Mouse (Mus musculus): ENCODE data around the gene Tubgcp3. TPM values are rescaled to one million over a fixed set of nuclear protein-coding genes. Genes with fewer than 3 reads are reported as not detected.
"Not testable (repeated sequence)": the region's sequence is repeated elsewhere in the genome, so short reads cannot be mapped to it uniquely, and the experiment has no call there.

The Tubgcp3 gene
- polyA plus RNA-seq, 1 experiment from 2014 or later, result 50.3 TPM

DNA sequence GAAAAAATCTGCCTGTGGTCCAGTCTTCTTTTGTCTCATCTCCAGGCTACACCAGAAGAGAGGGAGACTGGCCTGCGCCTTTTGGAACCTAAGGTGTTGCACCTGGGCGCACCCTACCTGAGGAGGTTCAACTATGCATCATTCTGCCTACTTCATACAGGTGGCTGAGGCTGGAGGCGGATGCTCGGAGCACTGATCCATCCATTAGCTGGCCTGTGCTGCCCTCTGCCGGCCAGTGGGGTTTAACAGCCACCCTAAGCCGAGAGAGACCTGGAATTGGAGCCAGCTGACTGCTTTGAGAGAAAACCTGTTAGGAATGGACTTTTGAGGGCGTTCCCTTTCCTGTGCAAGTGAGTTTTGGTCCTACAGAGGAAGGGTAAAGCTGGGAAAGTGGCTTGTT is 5.5 kb upstream of the Tubgcp3 start:
- 4% methylated on average over 7 of the region's 7 CpGs for WGBS
- peak; percentile 60; the same call in 1 of the 2 replicates for ATAC-seq (ENCODE audit: low FRiP score, low TSS enrichment)
- no peak overlapping the region for H3K4me3 ChIP-seq (replicated peaks; ENCODE audit: low read depth, low read length)
- peaks cover 6% of the 10 kb centered on the region for H3K4me1 ChIP-seq (ENCODE audit: control insufficient read depth, insufficient read depth, low read length)
- H3K9ac ChIP-seq (replicated peaks; ENCODE audit: low read length), result no peak overlapping the region
- H3K27ac ChIP-seq (replicated peaks; ENCODE audit: low read depth, low read length), result no peak overlapping the region
- H3K27me3 ChIP-seq (ENCODE audit: control insufficient read depth, insufficient read depth, low read length), result 0 out of 2 replicates have a peak, but pooled peaks cover 4% of the 10 kb centered on the region
- no peaks in the 10 kb centered on the region for H3K9me3 ChIP-seq (ENCODE audit: control insufficient read depth, low read length)
- no peaks in the 10 kb centered on the region for H3K36me3 ChIP-seq (ENCODE audit: control insufficient read depth, insufficient read depth, low read length)
- peak; percentile 92 for DNase-seq
- H3K4me2 ChIP-seq (ENCODE audit: low read length), result no peak overlapping the region

DNA sequence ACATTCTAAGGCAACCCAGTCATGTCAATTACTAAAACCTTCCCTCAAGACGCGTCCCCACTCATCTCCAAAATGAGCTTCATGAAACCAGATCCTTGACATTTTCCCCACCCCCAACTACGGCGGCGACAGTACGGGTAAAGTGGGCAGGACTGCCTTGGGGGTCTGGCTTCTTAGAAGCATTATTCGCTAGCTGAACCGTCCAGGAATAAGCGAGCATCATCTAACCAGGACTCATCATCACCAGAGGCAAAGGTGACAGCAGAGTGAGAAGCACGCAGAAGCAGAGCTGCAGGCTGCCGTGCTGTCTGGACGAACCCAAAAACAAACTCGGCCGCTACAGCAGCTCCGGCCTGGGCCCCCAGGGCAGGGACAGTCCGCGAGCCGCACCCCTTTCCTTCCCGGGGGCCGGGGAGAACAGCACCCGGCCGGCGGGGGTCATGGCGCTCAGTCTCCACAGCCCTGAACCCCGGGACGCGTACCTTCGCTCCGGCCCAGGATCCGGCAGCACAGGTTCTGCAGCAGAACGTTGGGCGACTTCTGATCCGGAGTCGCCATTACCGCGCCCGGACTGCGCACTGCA is 484 bp downstream of the Tubgcp3 start:
- Histone ChIP-seq H3K4me2 (ENCODE audit: low read length) (peak overlapping the region; percentile 85), H3K27me3 (ENCODE audit: control insufficient read depth, insufficient read depth, low read length) (0 out of 2 replicates have a peak, but pooled peaks cover 4% of the 10 kb centered on the region), H3K9ac (replicated peaks; ENCODE audit: low read length) (peak overlapping the region; percentile 89), H3K27ac (replicated peaks; ENCODE audit: low read depth, low read length) (peak overlapping the region; percentile 82), H3K4me3 (replicated peaks; ENCODE audit: low read depth, low read length) (peak overlapping the region; percentile 98), H3K4me1 (ENCODE audit: control insufficient read depth, insufficient read depth, low read length) (peaks cover 14% of the 10 kb centered on the region), H3K9me3 (ENCODE audit: control insufficient read depth, low read length) (no peaks in the 10 kb centered on the region), H3K36me3 (ENCODE audit: control insufficient read depth, insufficient read depth, low read length) (no peaks in the 10 kb centered on the region)
- DNase-seq (no peak), ATAC-seq (ENCODE audit: low FRiP score, low TSS enrichment) (no peak; the same call in none of the 2 replicates)
- WGBS, result under 1% methylated on average over 38 of the region's 38 CpGs

DNA sequence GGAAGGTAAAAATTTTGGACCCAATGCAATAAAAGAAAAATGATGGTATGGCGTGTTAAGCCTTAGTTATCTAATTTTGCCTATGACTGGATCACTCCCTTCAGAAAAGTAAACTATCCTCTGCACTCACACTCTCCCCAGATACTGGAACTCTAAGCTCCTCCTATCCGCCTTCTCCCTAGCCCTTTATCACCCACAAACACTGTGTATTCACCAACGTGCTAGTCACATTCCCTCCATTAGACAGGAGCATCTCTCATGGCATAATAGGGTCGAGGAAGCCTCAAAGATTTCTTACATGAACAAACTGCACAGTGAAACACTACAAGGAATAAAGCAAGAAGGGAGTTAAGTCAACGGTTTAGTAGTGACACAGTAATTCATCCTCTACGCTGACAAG is 1.1 kb downstream of the Tubgcp3 start:
- Histone ChIP-seq H3K36me3 (ENCODE audit: control insufficient read depth, insufficient read depth, low read length) (no peaks in the 10 kb centered on the region), H3K4me3 (replicated peaks; ENCODE audit: low read depth, low read length) (peak overlapping the region; percentile 98), H3K9ac (replicated peaks; ENCODE audit: low read length) (peak overlapping the region; percentile 89), H3K9me3 (ENCODE audit: control insufficient read depth, low read length) (no peaks in the 10 kb centered on the region), H3K27me3 (ENCODE audit: control insufficient read depth, insufficient read depth, low read length) (0 out of 2 replicates have a peak, but pooled peaks cover 4% of the 10 kb centered on the region), H3K4me1 (ENCODE audit: control insufficient read depth, insufficient read depth, low read length) (peaks cover 14% of the 10 kb centered on the region), H3K4me2 (ENCODE audit: low read length) (peak overlapping the region; percentile 85), H3K27ac (replicated peaks; ENCODE audit: low read depth, low read length) (no peak overlapping the region)
- no peak for DNase-seq
- 36% methylated on average over 6 of the region's 6 CpGs for WGBS
- no peak for ATAC-seq (ENCODE audit: low FRiP score, low TSS enrichment)

DNA sequence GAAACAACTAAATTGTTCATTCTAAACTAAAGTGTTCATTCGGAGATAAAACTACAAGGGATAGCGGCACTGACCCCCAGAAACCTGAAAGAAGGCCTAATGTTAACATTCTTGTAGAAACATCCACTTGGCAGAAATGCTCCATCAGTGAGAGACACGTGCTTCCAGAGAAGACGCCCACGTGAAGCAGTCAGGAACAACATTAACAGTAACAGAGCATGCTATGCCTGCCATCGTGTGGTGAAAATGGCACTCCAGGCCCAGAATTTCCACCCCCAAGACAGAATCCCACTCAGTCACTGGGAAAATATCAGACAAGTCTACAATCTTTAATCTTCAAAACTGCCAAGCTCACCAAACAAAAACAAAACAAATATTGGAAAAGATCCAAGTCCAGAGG is 3.2 kb downstream of the Tubgcp3 start:
- H3K27ac ChIP-seq (replicated peaks; ENCODE audit: low read depth, low read length), result no peak overlapping the region
- H3K9ac ChIP-seq (replicated peaks; ENCODE audit: low read length), result no peak overlapping the region
- H3K4me1 ChIP-seq (ENCODE audit: control insufficient read depth, insufficient read depth, low read length), result peaks cover 14% of the 10 kb centered on the region
- WGBS, result 92% methylated on average over 6 of the region's 6 CpGs
- no peak for ATAC-seq (ENCODE audit: low FRiP score, low TSS enrichment)
- no peaks in the 10 kb centered on the region for H3K27me3 ChIP-seq (ENCODE audit: control insufficient read depth, insufficient read depth, low read length)
- no peak overlapping the region for H3K4me3 ChIP-seq (replicated peaks; ENCODE audit: low read depth, low read length)
- H3K4me2 ChIP-seq (ENCODE audit: low read length), result no peak overlapping the region
- no peaks in the 10 kb centered on the region for H3K9me3 ChIP-seq (ENCODE audit: control insufficient read depth, low read length)
- H3K36me3 ChIP-seq (ENCODE audit: control insufficient read depth, insufficient read depth, low read length), result no peaks in the 10 kb centered on the region
- no peak for DNase-seq

DNA sequence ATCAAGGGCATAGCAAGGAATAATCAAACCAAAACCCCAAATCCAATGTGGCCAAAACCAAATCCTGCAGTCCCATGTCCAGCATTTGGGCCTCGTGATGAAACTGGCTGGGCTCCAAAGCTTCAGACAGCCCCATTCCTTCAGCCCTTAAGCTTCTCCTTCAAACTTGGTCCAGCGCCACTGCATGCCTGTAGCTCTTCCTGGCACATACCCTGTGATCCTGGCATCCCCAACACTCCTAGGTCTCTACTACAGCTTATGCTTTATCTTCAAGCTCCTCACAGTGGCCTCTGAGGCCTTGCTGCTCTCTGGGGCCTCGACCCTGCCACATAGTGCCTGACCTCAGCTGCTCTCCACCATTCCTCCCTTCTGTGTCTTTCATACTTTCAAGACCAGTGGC is 5.5 kb downstream of the Tubgcp3 start:
- not testable (repeated sequence) for H3K9ac ChIP-seq (replicated peaks; ENCODE audit: low read length); H3K9me3 ChIP-seq (ENCODE audit: control insufficient read depth, low read length); DNase-seq; H3K27me3 ChIP-seq (ENCODE audit: control insufficient read depth, insufficient read depth, low read length); H3K4me2 ChIP-seq (ENCODE audit: low read length); H3K4me1 ChIP-seq (ENCODE audit: control insufficient read depth, insufficient read depth, low read length); H3K4me3 ChIP-seq (replicated peaks; ENCODE audit: low read depth, low read length); ATAC-seq (ENCODE audit: low FRiP score, low TSS enrichment); H3K27ac ChIP-seq (replicated peaks; ENCODE audit: low read depth, low read length); H3K36me3 ChIP-seq (ENCODE audit: control insufficient read depth, insufficient read depth, low read length)
- WGBS, result 94% methylated on average over 3 of the region's 3 CpGs

DNA sequence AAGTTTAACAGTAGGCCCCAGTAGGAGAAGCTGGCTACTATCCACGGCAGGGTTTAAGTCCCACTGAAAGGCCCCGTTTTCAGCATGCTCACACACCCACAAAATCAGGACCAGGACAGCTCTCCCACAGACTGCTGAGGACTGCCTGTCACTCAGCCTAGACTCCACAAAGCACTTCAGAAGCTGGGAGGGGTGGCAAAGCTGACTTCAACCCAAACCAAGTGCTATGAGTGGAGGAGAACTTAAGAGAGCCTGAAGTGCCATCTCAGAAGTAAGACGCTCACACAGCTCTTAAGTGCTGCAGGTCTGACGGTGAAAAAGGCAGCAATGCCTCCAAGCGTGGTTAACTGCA is 9.0 kb downstream of the Tubgcp3 start:
- WGBS, result 79% methylated on average over 5 of the region's 5 CpGs
- no peaks in the 10 kb centered on the region for H3K9me3 ChIP-seq (ENCODE audit: control insufficient read depth, low read length)
- no peaks in the 10 kb centered on the region for H3K27me3 ChIP-seq (ENCODE audit: control insufficient read depth, insufficient read depth, low read length)
- no peak for ATAC-seq (ENCODE audit: low FRiP score, low TSS enrichment)
- peaks cover 26% of the 10 kb centered on the region for H3K36me3 ChIP-seq (ENCODE audit: control insufficient read depth, insufficient read depth, low read length)
- H3K9ac ChIP-seq (replicated peaks; ENCODE audit: low read length), result no peak overlapping the region
- DNase-seq, result no peak
- no peak overlapping the region for H3K4me3 ChIP-seq (replicated peaks; ENCODE audit: low read depth, low read length)
- no peaks in the 10 kb centered on the region for H3K4me1 ChIP-seq (ENCODE audit: control insufficient read depth, insufficient read depth, low read length)
- H3K4me2 ChIP-seq (ENCODE audit: low read length), result no peak overlapping the region
- no peak overlapping the region for H3K27ac ChIP-seq (replicated peaks; ENCODE audit: low read depth, low read length)

DNA sequence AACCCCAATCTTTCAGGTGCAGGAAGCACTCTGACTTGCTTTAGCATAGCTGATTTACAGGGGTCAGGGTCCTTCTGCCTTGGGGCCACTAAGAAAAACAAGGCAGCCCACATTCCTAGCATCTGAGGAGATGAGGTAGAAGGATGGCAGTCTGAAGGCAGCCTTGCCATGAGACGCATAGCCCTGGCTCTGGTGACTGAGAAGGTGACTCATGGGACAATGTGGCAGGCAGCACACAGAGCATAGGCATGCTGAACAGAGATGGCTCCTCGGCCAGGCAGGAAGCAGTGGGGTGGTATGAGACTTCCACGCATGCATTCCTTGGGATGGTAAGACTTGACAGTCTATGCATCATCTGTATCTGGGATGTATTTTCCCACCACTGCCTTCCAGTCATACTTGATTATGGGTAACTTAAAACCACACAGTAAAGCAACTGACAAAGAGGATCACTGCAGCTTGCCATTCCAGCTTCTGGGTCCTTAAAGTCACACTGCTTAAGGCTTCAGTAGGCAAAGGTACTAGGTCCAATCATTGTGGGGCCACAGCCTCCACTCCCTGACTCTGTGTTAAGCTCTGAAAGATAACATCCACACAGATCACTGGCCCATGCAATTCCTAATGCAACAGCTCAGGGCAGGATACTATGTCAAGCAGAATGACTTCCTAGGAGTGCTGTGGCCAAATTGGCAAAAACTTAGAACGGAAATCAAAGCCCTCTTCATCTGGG is 9.5 kb downstream of the Tubgcp3 start:
- Histone ChIP-seq H3K9ac (replicated peaks; ENCODE audit: low read length) (no peak overlapping the region), H3K27me3 (ENCODE audit: control insufficient read depth, insufficient read depth, low read length) (no peaks in the 10 kb centered on the region), H3K4me1 (ENCODE audit: control insufficient read depth, insufficient read depth, low read length) (no peaks in the 10 kb centered on the region), H3K4me2 (ENCODE audit: low read length) (no peak overlapping the region), H3K9me3 (ENCODE audit: control insufficient read depth, low read length) (no peaks in the 10 kb centered on the region), H3K4me3 (replicated peaks; ENCODE audit: low read depth, low read length) (no peak overlapping the region), H3K27ac (replicated peaks; ENCODE audit: low read depth, low read length) (no peak overlapping the region), H3K36me3 (ENCODE audit: control insufficient read depth, insufficient read depth, low read length) (peaks cover 31% of the 10 kb centered on the region)
- 89% methylated on average over 4 of the region's 4 CpGs for WGBS
- ATAC-seq (ENCODE audit: low FRiP score, low TSS enrichment) (no peak), DNase-seq (no peak)

DNA sequence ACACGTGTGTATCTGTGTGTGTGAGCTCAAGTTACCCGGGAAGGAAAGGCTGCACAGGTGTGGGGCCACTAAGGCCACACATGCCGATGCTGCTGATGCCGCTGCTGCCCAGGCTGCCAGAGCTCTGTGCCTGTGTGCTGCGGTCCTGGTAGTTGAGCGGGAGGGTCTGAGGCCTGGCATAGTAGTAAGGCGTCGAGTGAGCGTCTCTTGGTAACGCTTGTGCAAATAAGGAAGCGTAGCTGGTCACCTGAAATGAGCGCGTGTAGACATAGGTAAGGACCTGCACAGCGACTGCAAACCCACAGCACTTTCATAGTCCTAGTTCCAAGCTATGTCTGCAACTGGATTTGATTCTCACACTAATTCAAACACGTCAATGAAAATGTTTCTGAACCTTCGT is 14.6 kb downstream of the Tubgcp3 start:
- DNase-seq (no peak), ATAC-seq (ENCODE audit: low FRiP score, low TSS enrichment) (no peak)
- Histone ChIP-seq H3K27ac (replicated peaks; ENCODE audit: low read depth, low read length) (no peak overlapping the region), H3K9me3 (ENCODE audit: control insufficient read depth, low read length) (no peaks in the 10 kb centered on the region), H3K4me2 (ENCODE audit: low read length) (no peak overlapping the region), H3K9ac (replicated peaks; ENCODE audit: low read length) (no peak overlapping the region), H3K27me3 (ENCODE audit: control insufficient read depth, insufficient read depth, low read length) (no peaks in the 10 kb centered on the region), H3K4me1 (ENCODE audit: control insufficient read depth, insufficient read depth, low read length) (no peaks in the 10 kb centered on the region), H3K36me3 (ENCODE audit: control insufficient read depth, insufficient read depth, low read length) (peaks cover 75% of the 10 kb centered on the region), H3K4me3 (replicated peaks; ENCODE audit: low read depth, low read length) (no peak overlapping the region)
- 96% methylated on average over 16 of the region's 16 CpGs for WGBS

DNA sequence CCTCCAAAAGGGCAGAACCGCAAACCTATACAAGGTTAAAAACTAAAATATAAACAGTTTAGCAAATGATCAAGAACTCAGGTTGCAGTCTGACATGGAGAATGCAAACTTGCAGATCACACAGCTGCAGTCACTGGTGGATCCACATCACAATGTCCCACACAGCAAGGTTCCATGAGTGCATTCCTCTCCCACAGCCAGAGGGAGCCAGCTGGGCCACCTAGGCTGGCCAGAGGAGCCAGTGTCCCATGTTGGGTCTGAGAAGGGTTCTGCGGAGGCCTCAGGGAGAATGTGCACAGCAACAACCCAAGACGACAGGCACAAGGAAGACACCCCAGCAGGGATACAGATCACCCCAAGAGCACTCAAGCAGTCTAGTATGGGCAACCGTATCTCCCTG is 20.8 kb downstream of the Tubgcp3 start:
- no peak for ATAC-seq (ENCODE audit: low FRiP score, low TSS enrichment)
- Histone ChIP-seq H3K4me2 (ENCODE audit: low read length) (no peak overlapping the region), H3K27me3 (ENCODE audit: control insufficient read depth, insufficient read depth, low read length) (no peaks in the 10 kb centered on the region), H3K4me3 (replicated peaks; ENCODE audit: low read depth, low read length) (no peak overlapping the region), H3K9me3 (ENCODE audit: control insufficient read depth, low read length) (no peaks in the 10 kb centered on the region), H3K36me3 (ENCODE audit: control insufficient read depth, insufficient read depth, low read length) (peaks cover 86% of the 10 kb centered on the region), H3K9ac (replicated peaks; ENCODE audit: low read length) (no peak overlapping the region), H3K4me1 (ENCODE audit: control insufficient read depth, insufficient read depth, low read length) (no peaks in the 10 kb centered on the region), H3K27ac (replicated peaks; ENCODE audit: low read depth, low read length) (no peak overlapping the region)
- DNase-seq, result no peak
- 93% methylated on average over 4 of the region's 4 CpGs for WGBS

Data from midbrain, embryonic 14.5 days (tissue).